Mouse (Mus musculus): ENCODE measurements at regions not wholly inside any gene's neighbourhood (a gene's known extent, or its start where the extent isn't known, plus 50 kb on each side); places are given as distances from the start of the nearest gene placed in this dataset.

DNA sequence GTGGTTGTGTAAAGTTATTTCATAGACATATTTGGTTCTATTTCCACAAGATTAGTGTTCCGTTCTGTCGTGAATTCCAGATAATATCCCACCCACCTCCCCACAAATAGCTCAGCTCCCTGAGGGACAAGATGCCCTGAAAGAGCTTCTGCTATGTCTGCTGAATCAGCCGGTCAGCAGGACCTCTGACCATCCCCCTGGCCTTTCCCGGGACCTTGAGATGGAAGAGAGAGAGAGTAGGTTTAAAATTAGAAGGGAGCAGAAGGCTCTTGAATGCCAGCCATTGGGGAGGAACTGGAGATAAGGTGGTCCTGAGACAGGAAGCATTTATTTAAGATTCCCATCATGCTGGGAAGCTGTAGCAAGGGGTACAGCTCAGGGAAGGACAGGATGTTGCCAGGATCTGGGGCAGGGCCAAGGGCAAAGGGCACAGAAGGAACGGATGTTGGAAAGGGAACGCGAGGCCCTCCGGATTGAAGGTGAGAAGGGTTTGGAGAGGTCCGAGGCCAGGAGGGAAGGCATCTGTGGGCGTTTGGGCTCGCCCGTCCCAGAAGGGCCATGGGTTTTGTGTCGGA lies 344.7 kb upstream of the Tbx3 start:
- ATAC-seq (replicated peaks; ENCODE audit: low read depth, poor library complexity, severe bottlenecking) = no peak

DNA sequence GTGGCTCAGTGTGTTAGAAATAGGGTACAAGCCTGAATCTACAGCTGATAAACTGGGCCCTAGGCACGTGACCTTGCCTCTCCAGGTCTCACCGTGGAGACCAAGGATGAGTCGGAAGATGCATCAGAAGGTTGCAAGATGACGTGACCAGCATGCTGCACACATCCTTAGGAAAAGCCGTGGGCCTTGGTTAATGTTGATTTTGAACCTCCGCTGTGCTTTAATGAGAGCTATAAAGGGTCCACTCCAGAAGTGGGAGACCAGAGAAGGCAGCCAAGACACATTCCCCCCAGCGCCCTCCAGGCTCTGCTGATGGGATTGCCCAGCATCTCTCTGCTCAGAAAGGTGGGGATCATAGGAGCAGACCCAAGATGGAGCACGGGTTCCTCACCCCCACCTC lies 343.6 kb upstream of the Tbx3 start:
- ATAC-seq (replicated peaks; ENCODE audit: low read depth, poor library complexity, severe bottlenecking) = no peak

DNA sequence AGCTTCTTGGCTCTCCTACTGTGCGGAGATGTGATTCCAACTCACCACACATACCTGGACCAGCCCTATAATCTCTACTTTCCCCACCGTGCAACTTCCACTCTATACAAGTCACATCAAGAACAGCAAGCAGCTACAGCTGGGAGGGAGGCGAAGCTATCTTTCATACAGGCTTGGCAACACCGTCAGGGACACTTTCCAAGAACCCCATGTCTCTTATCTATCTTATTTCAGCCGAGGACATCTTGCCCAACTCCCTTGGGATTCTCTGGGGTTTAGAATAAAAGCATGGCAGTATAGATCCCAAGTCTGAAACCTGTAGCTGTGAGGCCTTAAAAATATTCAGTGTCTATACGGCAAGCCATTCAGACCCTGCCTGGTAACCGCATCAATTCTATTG lies 341.5 kb upstream of the Tbx3 start:
- ATAC-seq (replicated peaks; ENCODE audit: low read depth, poor library complexity, severe bottlenecking) = no peak

DNA sequence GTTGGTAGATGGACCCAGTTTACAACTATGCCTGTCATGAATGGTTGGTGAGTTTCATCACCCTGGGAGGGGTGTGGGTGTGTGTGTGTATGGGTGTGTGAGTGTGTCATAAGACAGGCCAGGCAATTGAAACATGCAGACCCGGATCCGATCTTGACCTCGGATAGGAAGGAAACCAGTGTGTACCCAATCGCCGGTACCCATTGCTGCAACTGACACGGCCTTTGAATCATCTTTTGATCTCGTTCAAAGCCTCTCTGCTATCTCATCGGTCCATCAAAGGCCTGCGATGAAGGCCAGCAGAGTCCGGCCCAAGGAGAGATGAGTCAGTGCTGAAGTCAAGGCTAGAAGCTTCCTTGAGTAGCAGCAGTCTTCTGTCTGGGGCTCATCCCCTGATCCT lies 341.1 kb upstream of the Tbx3 start:
- no peak for ATAC-seq (replicated peaks; ENCODE audit: low read depth, poor library complexity, severe bottlenecking)

DNA sequence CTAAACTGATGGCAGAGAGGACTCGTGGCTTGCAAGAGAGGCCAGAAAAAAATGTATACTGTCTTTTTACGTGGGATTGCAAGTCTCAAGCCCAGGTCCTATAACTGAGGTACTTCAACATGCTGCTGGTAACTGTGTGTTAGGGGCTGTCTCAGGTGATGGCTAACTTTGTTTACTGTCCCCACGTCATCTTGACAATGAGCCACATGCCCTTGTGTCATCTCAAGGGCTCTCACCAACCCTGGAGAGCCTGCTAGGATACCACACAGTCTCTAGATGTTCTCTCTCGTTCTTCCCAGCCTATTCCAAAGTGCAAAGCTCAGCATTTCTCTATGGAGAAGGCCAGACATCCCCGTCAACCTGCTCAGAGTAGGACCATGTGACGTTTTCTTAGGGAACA lies 340.6 kb upstream of the Tbx3 start:
- no peak for ATAC-seq (replicated peaks; ENCODE audit: low read depth, poor library complexity, severe bottlenecking)

DNA sequence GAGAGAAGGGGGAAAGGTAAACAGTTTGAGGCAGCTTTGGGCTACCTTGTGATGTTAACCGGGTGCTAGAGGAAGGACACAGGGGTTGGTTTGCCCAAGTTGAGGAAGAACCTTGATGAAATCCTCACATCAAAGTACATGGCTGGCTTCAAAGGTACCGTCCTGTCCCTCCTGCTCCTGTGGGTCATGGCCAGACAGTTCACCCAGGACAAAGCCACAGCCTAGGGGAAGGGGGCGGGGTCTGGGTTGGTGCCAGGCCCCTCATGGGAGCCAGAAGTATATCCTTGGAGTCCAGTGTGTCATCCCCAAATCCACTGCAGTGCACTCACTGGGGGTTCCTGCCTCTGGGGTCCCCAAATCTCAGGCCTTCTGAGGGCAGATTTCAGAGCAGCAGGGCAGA lies 339.0 kb upstream of the Tbx3 start:
- ATAC-seq (replicated peaks; ENCODE audit: low read depth, poor library complexity, severe bottlenecking) = no peak

DNA sequence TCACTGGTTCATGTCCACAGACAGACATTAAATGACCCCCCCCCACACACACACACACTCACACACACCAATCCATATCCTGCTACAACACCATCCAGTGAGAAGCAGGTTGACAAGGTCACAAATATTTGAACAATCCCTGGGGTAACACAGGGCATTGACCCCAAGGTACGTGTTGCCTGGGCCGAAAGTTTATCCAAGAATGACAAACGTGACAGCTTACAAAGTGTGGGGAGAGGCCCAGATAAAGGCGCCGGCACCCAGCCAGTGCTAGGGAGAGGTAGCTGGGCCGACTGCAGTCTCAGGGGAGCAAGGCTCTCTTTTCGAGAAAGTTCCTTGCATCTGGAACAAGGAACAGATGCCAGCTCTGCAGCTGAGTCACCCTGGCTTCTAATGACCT lies 337.8 kb upstream of the Tbx3 start:
- ATAC-seq (replicated peaks; ENCODE audit: low read depth, poor library complexity, severe bottlenecking) = no peak

DNA sequence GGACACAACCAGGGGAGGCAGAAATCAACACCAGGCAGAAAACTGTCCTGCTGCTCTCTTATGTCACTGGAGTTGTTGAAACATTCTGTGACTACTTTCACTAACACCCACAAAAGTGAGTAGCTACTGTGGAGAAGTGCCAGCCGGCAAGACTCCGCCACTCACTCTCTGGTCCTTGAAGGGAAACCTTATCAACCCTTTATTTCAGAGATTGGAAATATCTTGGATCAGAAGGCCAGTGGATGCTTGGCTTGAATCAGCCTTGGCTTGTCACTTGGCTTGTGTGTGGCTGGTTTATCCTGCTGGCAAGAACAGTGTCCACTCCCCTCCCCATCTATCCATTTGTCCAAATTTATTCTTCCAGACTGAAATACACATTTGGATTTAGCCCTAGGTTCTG lies 335.3 kb upstream of the Tbx3 start:
- ATAC-seq (replicated peaks; ENCODE audit: low read depth, poor library complexity, severe bottlenecking) = no peak

DNA sequence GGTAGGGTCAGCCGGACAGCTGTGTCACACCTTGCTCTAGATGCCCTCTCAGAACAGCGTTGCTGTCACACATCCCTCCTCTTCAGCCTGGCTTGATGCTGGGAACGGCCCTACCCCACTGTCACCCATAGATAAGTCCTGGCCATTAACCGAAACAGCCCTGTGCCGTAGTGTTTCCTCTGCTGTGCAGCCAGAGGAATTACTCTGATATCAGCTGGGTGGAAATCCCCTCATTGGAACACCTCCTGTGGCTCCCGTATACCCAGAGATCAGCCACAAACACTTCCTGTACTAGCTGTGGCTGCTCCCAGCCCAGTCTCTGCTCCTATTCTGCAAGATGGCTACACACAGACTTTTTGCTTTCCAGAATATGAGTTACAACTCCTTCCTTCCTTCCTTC lies 334.5 kb upstream of the Tbx3 start:
- peak; percentile 87 for ATAC-seq (replicated peaks; ENCODE audit: low read depth, poor library complexity, severe bottlenecking)

DNA sequence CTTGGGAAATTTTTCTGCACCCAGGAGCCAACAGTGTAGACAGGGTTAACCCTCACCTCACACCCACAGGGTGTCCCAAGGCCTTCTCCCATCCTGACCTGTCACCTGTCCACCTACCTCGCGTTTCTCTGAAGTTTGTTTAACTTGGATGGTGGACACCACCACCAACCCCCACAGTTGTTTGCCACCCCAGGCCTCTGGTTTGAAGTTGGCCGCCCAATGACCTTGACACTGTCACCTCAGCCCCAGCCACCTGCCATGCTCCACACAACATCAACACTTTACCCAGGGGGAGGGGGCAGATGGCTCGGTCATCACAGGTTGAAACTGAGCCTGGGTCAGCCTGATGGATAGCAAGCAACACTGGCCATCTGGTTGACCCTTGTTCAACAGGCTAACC lies 332.7 kb upstream of the Tbx3 start:
- no peak for ATAC-seq (replicated peaks; ENCODE audit: low read depth, poor library complexity, severe bottlenecking)

DNA sequence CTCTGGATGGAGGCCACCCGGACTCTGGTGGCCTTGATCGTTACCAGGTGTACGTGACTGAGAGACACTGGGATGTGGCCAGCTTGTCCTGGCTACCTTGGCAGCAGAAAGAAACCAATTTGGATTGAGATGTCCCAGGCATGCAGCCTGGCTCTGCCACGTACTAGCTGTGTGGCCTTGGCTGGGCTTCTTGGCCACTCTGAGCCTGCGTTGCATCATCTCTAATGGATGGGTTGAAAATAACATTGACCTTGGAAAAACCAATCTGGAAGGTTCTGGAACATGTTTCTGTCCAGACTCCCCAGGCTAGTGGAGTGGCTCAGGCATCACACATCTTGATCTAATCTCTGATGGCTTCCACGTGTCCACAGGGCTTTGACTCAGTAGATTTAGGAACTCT lies 331.8 kb upstream of the Tbx3 start:
- no peak for ATAC-seq (replicated peaks; ENCODE audit: low read depth, poor library complexity, severe bottlenecking)

DNA sequence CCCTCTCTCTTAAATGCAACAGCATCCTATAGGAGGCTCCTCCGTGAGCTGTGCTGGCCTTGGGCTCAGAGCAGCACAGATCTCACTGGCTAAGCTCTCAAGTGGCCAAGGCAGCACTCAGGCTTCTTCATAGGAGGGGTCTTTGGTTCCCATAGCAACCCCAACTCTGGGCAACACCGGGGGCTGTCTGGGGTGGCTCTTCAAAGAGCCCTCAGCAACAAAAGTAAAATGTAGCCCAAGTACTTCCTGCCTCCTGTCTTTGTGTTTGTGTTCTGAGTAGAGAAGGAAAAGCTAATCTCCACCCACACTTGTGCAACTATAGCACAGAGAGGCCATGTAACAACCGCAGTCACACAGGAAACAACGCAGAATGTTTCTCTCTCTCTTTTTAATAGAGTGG lies 322.2 kb upstream of the Tbx3 start:
- ATAC-seq (replicated peaks; ENCODE audit: low read depth, poor library complexity, severe bottlenecking) = peak; percentile 55; the same call in 1 of the 2 replicates

DNA sequence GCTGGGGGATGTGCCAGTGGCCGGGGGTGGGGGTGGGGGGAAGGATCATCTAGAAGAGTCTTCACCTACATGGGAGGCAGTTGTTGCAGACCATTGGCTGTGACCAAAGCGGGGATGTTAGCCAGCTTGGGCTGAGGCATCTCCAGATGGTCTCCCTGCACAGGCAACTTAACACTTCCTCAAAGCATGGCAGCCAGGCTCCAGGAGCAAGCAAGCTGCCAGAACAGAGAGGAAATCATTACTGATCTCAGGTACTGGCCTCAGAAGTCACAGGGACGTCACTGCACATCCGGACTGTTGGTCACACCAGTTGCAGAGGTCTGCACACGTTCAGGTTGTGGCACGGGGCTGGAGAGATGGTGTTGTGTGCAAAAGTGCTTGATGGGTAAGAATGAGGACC lies 321.1 kb upstream of the Tbx3 start:
- peak; percentile 43 for ATAC-seq (replicated peaks; ENCODE audit: low read depth, poor library complexity, severe bottlenecking)

DNA sequence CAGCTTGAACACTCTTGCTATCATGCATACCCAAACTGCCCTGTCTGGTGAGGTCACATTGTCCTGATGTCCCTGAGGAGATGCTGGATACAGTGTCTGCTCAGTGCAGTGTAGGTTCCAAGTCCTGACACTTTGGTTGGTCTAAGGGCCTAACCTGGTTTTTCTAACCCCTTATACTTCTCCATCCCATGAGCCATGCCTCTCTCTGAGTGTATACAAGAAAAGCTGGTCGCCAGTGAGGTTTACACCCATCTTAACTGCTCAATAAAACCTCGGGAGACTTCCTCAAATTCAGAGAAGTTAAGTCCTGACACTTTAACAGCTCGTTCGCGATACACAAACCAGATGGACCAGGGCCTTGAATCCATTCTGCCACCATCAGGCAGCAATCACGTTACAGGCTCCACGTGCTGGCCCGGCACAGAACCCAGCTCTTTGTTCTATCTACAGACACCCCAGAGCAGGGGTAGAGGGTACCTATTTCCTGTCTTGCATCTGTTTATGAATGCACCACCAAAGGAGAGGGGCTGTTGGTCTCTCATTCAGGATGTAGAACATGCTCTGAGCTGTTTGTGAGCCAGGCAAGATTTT lies 320.0 kb upstream of the Tbx3 start:
- 0 out of 2 replicates have a peak, but pooled peaks have one; percentile 13 for ATAC-seq (replicated peaks; ENCODE audit: low read depth, poor library complexity, severe bottlenecking)

DNA sequence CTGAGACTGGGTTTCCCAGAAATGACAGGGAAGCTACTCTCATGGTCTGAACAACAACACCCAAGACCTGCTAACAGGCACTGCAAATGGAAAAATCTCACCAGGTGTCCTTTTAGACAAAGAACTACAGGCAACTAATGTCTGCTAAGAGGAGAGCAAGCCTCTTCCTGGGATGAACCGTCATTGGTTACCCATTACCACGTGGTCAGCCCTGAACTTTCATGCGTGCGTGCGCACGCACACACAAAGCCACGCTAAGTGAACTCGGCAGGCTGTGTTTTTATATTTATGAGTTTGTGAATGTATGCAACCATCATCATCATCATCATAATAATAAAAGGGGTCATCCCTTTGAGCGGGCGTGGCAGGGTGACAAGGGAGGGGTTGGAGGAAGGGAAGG lies 315.0 kb upstream of the Tbx3 start:
- ATAC-seq (replicated peaks; ENCODE audit: low read depth, poor library complexity, severe bottlenecking) = no peak

DNA sequence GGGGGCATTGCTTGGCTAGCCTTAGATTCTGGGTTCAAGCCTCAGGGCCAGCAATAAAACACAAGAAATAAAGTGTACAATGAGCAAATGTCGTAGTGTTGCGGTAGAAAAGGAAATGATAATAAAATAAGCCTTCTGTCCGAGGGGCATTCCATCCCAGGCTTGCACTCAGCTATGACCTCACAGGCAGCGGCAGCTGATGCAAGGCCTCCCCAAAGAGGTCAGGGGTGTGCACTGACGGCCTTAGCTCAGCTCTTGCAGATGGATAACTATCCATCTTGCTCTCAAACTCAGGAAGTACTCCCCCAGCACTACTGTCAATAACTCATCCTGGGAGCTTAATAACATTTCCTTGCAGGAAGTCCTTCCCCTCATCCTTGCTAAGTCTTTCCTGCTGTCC lies 314.4 kb upstream of the Tbx3 start:
- ATAC-seq (replicated peaks; ENCODE audit: low read depth, poor library complexity, severe bottlenecking) = no peak

DNA sequence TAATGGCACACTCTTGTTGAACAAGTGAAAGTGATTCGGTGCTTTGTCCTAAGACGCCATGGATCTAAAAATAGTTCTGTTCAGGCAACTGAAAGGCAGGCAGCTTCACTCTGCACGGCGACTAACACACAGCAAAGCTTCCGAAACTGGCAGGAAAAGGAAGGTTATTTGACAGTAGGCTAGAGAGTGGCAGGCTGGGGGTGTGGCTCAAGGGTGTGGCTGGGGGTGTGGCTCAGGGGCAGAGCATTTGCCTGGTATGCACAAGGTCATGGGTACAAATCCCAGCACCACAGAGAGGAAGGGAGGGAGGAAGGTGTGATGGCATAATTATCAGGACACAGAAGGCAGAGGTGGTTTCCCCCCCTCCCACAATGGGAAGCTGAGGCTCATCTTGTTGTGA lies 310.8 kb upstream of the Tbx3 start:
- ATAC-seq (replicated peaks; ENCODE audit: low read depth, poor library complexity, severe bottlenecking) = peak; percentile 91

DNA sequence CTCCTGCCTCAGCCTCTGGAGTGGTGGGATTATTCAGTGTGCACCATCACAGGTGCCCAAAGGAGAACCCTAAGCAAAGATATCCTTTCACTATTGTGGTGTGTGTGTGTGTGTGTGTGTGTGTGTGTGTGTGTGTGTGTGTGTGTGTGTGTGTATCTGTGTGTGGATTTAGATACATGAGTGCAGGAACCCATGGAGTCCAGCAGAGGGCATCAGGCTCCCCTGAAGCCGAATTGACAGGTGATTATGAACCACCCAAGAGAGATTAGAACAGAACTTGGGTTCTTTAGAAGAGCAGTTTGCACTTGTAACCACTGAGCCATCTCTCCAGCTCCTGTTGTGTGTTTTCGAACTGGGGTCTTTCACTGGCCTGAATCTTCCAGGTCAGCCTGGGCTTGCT lies 310.1 kb upstream of the Tbx3 start:
- ATAC-seq (replicated peaks; ENCODE audit: low read depth, poor library complexity, severe bottlenecking) = no peak

DNA sequence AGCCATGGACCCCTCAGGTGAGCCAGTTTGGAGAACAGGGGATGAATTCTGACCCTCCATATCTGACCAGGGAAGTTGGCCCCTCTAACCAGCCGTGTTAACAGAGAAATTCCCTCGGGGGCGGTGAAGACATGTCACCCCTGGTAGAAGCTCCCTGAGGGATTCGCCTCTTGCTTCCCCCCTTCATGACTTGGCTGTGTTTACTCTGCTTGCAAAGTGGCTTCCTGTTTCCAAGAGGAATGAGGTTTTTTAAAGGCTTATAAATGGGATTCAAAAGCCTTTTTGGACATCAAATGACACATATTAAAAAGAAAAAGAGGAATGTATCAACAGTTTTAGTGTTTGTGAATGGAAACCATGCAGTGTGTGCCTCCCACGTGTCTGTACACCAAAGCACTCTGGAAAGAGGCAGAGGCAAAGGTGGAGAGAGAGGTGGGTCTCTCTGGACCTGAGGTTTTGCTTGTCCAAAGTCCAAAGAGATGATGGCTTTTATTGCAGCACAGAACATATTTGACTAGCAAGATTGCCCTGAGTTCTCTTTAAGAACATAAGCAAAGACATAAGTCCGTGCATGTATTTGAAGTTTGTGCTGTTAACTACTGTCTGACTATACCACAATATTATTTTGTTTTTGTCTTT lies 308.9 kb upstream of the Tbx3 start:
- no peak for ATAC-seq (replicated peaks; ENCODE audit: low read depth, poor library complexity, severe bottlenecking)

DNA sequence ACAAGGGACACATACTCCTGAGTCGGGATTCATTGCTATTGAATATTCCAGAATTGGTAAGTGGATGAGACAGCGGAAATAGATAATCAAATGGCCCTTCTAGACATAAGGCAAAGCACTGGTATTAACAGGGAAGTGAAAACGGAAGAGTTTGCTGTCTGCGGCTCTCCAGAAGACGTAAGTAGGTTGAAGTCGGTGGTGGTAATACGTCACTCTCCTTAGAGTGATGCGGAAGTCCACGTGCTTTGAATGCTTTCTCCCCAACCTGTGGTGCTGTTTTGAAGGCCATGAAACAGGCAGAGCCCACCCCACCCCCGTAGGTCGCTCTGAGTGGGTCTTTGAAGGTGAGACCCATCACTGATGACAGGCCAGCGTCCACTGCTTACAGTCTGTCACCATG lies 308.0 kb upstream of the Tbx3 start:
- ATAC-seq (replicated peaks; ENCODE audit: low read depth, poor library complexity, severe bottlenecking) = peak; percentile 57

DNA sequence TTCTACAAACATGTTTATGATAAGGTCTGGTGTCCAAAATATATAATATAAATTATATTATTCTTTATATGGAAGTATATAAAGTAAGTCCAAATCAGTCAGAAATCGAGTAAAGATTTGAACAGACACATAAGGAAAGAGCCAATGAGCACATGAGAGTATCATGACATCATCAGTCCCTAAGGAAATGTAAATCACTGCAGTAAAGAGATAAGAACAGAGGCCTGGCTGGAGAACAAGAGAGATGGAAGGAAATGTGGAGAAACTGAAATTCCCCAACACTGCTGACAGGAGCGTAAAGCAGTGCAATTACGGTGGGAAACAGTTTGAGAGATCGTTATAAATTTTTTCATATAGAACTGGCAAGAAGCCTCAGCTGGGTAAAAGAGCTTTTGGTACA lies 306.2 kb upstream of the Tbx3 start:
- ATAC-seq (replicated peaks; ENCODE audit: low read depth, poor library complexity, severe bottlenecking) = no peak

DNA sequence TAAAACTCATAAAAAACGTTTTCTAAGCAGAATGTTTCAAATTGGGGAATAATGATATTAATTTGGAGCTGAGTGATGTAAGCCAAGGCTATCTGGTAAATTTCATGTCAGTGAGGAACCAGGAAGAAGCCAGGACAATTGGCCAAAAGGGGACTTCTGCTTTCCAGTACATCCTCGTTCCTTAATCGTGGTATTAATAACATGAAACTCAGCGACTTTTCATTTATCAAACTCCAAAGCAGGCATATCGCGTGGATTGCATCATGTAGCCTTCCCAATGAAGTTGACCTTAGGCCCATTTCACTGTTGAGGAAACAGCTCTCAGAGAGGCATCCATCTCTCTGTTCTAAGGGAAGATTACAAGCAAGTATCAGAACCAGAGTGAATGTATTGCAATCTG lies 305.3 kb upstream of the Tbx3 start:
- ATAC-seq (replicated peaks; ENCODE audit: low read depth, poor library complexity, severe bottlenecking) = 0 out of 2 replicates have a peak, but pooled peaks have one; percentile 32

All from common myeloid progenitor, adult 5-6 weeks (primary cell).